Mouse (Mus musculus) embryonic facial prominence, embryonic 13.5 days (tissue): ENCODE data around the gene Ass1. TPM values are rescaled to one million over a fixed set of nuclear protein-coding genes. Genes with fewer than 3 reads are reported as not detected.

Source experiments
- ATAC-seq: fragments of 200-750 bp; cut with Nextera tagmentation; 2 replicates; pipeline ENCODE4 v1.8.0; 2017; ENCODE audit warnings: low read depth; ENCODE audit not compliant: insufficient number of reproducible peaks, insufficient read depth, low FRiP score, low TSS enrichment
- H3K27ac ChIP-seq: fragments of 300-500 bp; sonication (generic); 2 replicates; pipeline ENCODE4 v1.5.1; 2015; ENCODE audit warnings: moderate library complexity, mild to moderate bottlenecking, inconsistent platforms
- H3K27me3 ChIP-seq: fragments of 300-500 bp; sonication (generic); 2 replicates; pipeline ENCODE4 v1.6.1; 2015; ENCODE audit warnings: mild to moderate bottlenecking, inconsistent platforms
- H3K36me3 ChIP-seq: fragments of 300-500 bp; sonication (generic); 2 replicates; pipeline ENCODE4 v1.6.1; 2015; ENCODE audit warnings: mild to moderate bottlenecking, inconsistent platforms
- H3K4me1 ChIP-seq: fragments of 300-500 bp; sonication (generic); 2 replicates; pipeline ENCODE4 v1.6.1; 2015; ENCODE audit warnings: inconsistent platforms
- H3K4me2 ChIP-seq: fragments of 300-500 bp; sonication (generic); 2 replicates; pipeline ENCODE4 v1.6.1; 2015; ENCODE audit warnings: moderate library complexity, mild to moderate bottlenecking, inconsistent platforms
- H3K4me3 ChIP-seq: fragments of 300-500 bp; sonication (generic); 2 replicates; pipeline ENCODE4 v1.5.1; 2015; ENCODE audit warnings: mild to moderate bottlenecking, inconsistent platforms
- H3K9ac ChIP-seq: fragments of 300-500 bp; sonication (generic); 2 replicates; pipeline ENCODE4 v1.6.1; 2015; ENCODE audit warnings: mild to moderate bottlenecking, inconsistent platforms
- H3K9me3 ChIP-seq: fragments of 300-500 bp; sonication (generic); 2 replicates; pipeline ENCODE4 v1.6.1; 2016; ENCODE audit warnings: inconsistent platforms
- WGBS: fragments of 180-500 bp; shearing (Covaris S2); methylation state at CpG from one replicate; pipeline ENCODE4 v1.1.7; 2015; ENCODE audit warnings: mixed read lengths; 5-methylcytosine and 5-hydroxymethylcytosine counted together
- polyA plus RNA-seq: library from polyadenylated mRNA; unstranded; fragments of >200 nt; fragmentation: Nextera tagmentation; extraction: Ambion mirVana; gene quantifications from 2 replicates; pipeline ENCODE4 v1.2.1, GENCODE M21; 2015

The Ass1 gene
- polyA plus RNA-seq, 1 experiment from 2014 or later: 15.3 TPM

- Histone ChIP-seq H3K4me2 (no peak overlapping the region), H3K27me3 (peaks cover 41% of the 10 kb centered on the region), H3K9me3 (no peaks in the 10 kb centered on the region), H3K36me3 (no peaks in the 10 kb centered on the region), H3K9ac (no peak overlapping the region), H3K4me3 (no peak overlapping the region), H3K27ac (no peak overlapping the region), H3K4me1 (peaks cover 40% of the 10 kb centered on the region)
- no peak for ATAC-seq
- 55% methylated on average over 11 of the region's 11 CpGs for WGBS
Observed at GRCm38 (mm10) chr2:31505472-31505871, 35.5 kb downstream of the Ass1 start.

- no peaks in the 10 kb centered on the region for H3K9me3 ChIP-seq
- ATAC-seq: no peak
- no peak overlapping the region for H3K9ac ChIP-seq
- H3K27ac ChIP-seq: no peak overlapping the region
- H3K4me3 ChIP-seq: no peak overlapping the region
- no peak overlapping the region for H3K4me2 ChIP-seq
- H3K36me3 ChIP-seq: no peaks in the 10 kb centered on the region
- H3K4me1 ChIP-seq: peaks cover 40% of the 10 kb centered on the region
- H3K27me3 ChIP-seq: peaks cover 14% of the 10 kb centered on the region
- WGBS: 98% methylated on average over 6 of the region's 6 CpGs
Observed at GRCm38 (mm10) chr2:31508851-31509250, 38.8 kb downstream of the Ass1 start.

- no peak overlapping the region; the same call in 1 of the 2 replicates for H3K27ac ChIP-seq
- peaks cover 33% of the 10 kb centered on the region for H3K4me1 ChIP-seq
- H3K9me3 ChIP-seq: peaks cover 10% of the 10 kb centered on the region; the same call in 1 of the 2 replicates
- ATAC-seq: no peak
- WGBS: 71% methylated on average over 6 of the region's 6 CpGs
- H3K36me3 ChIP-seq: peaks cover 8% of the 10 kb centered on the region
- no peak overlapping the region for H3K4me3 ChIP-seq
- H3K27me3 ChIP-seq: no peaks in the 10 kb centered on the region
- H3K9ac ChIP-seq: no peak overlapping the region
- no peak overlapping the region for H3K4me2 ChIP-seq
Observed at GRCm38 (mm10) chr2:31511316-31511715, 41.3 kb downstream of the Ass1 start.

- no peak overlapping the region for H3K4me2 ChIP-seq
- peaks cover 15% of the 10 kb centered on the region for H3K4me1 ChIP-seq
- H3K27ac ChIP-seq: no peak overlapping the region
- H3K9ac ChIP-seq: no peak overlapping the region
- no peak overlapping the region for H3K4me3 ChIP-seq
- peaks cover 10% of the 10 kb centered on the region; the same call in 1 of the 2 replicates for H3K9me3 ChIP-seq
- ATAC-seq: no peak
- peaks cover 8% of the 10 kb centered on the region for H3K36me3 ChIP-seq
- whole genome bisulfite sequencing: 47% methylated on average over 12 of the region's 12 CpGs
- no peaks in the 10 kb centered on the region for H3K27me3 ChIP-seq
Observed at GRCm38 (mm10) chr2:31516557-31516956, 46.5 kb downstream of the Ass1 start.

GRCm38 (mm10) chr2:31521800-31522335, 51.9 kb downstream of the Ass1 start:
- 83% methylated on average over 16 of the region's 16 CpGs for WGBS
- ATAC-seq: no peak

GRCm38 (mm10) chr2:31524641-31525040, 54.6 kb downstream of the Ass1 start:
- no peak overlapping the region for H3K27ac ChIP-seq
- H3K4me3 ChIP-seq: no peak overlapping the region
- no peak overlapping the region for H3K4me2 ChIP-seq
- no peak for ATAC-seq
- peaks cover 9% of the 10 kb centered on the region for H3K4me1 ChIP-seq
- no peak overlapping the region for H3K9ac ChIP-seq
- H3K27me3 ChIP-seq: peaks cover 4% of the 10 kb centered on the region; the same call in 1 of the 2 replicates
- 72% methylated on average over 5 of the region's 5 CpGs for WGBS
- no peaks in the 10 kb centered on the region for H3K36me3 ChIP-seq
- no peaks in the 10 kb centered on the region for H3K9me3 ChIP-seq

More at GRCm38 (mm10) chr2:31521800-31522335, 51.9 kb downstream of the Ass1 start:
- no peak overlapping the region for H3K27ac ChIP-seq
- no peak overlapping the region for H3K4me2 ChIP-seq
- no peaks in the 10 kb centered on the region for H3K36me3 ChIP-seq
- H3K4me1 ChIP-seq: 0 out of 2 replicates have a peak, but pooled peaks cover 2% of the 10 kb centered on the region
- H3K9ac ChIP-seq: no peak overlapping the region
- H3K27me3 ChIP-seq: peaks cover 4% of the 10 kb centered on the region; the same call in 1 of the 2 replicates
- H3K9me3 ChIP-seq: no peaks in the 10 kb centered on the region
- no peak overlapping the region for H3K4me3 ChIP-seq

GRCm38 (mm10) chr2:31525778-31526177, 55.8 kb downstream of the Ass1 start:
- Histone ChIP-seq H3K4me3 (no peak overlapping the region), H3K4me1 (peaks cover 9% of the 10 kb centered on the region), H3K4me2 (no peak overlapping the region), H3K27me3 (peaks cover 4% of the 10 kb centered on the region; the same call in 1 of the 2 replicates), H3K9ac (no peak overlapping the region), H3K9me3 (no peaks in the 10 kb centered on the region), H3K27ac (no peak overlapping the region), H3K36me3 (no peaks in the 10 kb centered on the region)
- WGBS: 23% methylated on average over 10 of the region's 10 CpGs
- no peak for ATAC-seq

GRCm38 (mm10) chr2:31530201-31530600, 60.2 kb downstream of the Ass1 start:
- H3K4me1 ChIP-seq: peaks cover 9% of the 10 kb centered on the region
- no peaks in the 10 kb centered on the region for H3K9me3 ChIP-seq
- no peak overlapping the region for H3K27ac ChIP-seq
- ATAC-seq: no peak
- no peaks in the 10 kb centered on the region for H3K36me3 ChIP-seq
- no peak overlapping the region for H3K4me2 ChIP-seq
- no peak overlapping the region for H3K4me3 ChIP-seq
- H3K27me3 ChIP-seq: peaks cover 4% of the 10 kb centered on the region; the same call in 1 of the 2 replicates
- H3K9ac ChIP-seq: peak overlapping the region; percentile 36; the same call in 1 of the 2 replicates
- 33% methylated on average over 5 of the region's 5 CpGs for WGBS

- no peak overlapping the region for H3K27ac ChIP-seq
- no peaks in the 10 kb centered on the region for H3K27me3 ChIP-seq
- ATAC-seq: no peak
- no peak overlapping the region for H3K4me3 ChIP-seq
- no peaks in the 10 kb centered on the region for H3K36me3 ChIP-seq
- H3K9ac ChIP-seq: no peak overlapping the region
- WGBS: 73% methylated on average over 5 of the region's 5 CpGs
- no peak overlapping the region for H3K4me2 ChIP-seq
- H3K9me3 ChIP-seq: no peaks in the 10 kb centered on the region
- H3K4me1 ChIP-seq: no peaks in the 10 kb centered on the region
Observed at GRCm38 (mm10) chr2:31537054-31537453, 67.0 kb downstream of the Ass1 start.

- Histone ChIP-seq H3K4me3 (no peak overlapping the region), H3K9ac (no peak overlapping the region), H3K27ac (no peak overlapping the region), H3K27me3 (no peaks in the 10 kb centered on the region), H3K4me1 (no peaks in the 10 kb centered on the region), H3K9me3 (no peaks in the 10 kb centered on the region), H3K36me3 (no peaks in the 10 kb centered on the region), H3K4me2 (no peak overlapping the region)
- WGBS: 69% methylated on average over 5 of the region's 5 CpGs
- no peak for ATAC-seq
Observed at GRCm38 (mm10) chr2:31538745-31539144, 68.7 kb downstream of the Ass1 start.

- Histone ChIP-seq H3K4me2 (no peak overlapping the region), H3K27me3 (no peaks in the 10 kb centered on the region), H3K4me1 (no peaks in the 10 kb centered on the region), H3K9ac (no peak overlapping the region), H3K9me3 (no peaks in the 10 kb centered on the region), H3K27ac (no peak overlapping the region), H3K4me3 (no peak overlapping the region), H3K36me3 (no peaks in the 10 kb centered on the region)
- 76% methylated on average over 5 of the region's 5 CpGs for WGBS
- ATAC-seq: no peak
Observed at GRCm38 (mm10) chr2:31541581-31541980, 71.6 kb downstream of the Ass1 start.

- Histone ChIP-seq H3K4me3 (no peak overlapping the region), H3K9me3 (no peaks in the 10 kb centered on the region), H3K4me1 (peaks cover 11% of the 10 kb centered on the region), H3K27me3 (no peaks in the 10 kb centered on the region), H3K9ac (no peak overlapping the region), H3K27ac (0 out of 2 replicates have a peak overlapping the region, but pooled peaks have one; percentile 28), H3K4me2 (peak overlapping the region; percentile 9; the same call in 1 of the 2 replicates), H3K36me3 (no peaks in the 10 kb centered on the region)
- no peak for ATAC-seq
- WGBS: 25% methylated on average over 11 of the region's 11 CpGs
Observed at GRCm38 (mm10) chr2:31547726-31548125, 77.7 kb downstream of the Ass1 start.
